Mouse (Mus musculus) megakaryocyte, embryonic 14.5 days (primary cell): ENCODE results near the gene Baat.

Experiments
- FLI1 ChIP-seq: IDR thresholded peaks from 2 replicates; pipeline ENCODE4 v1.6.1; 2012; ENCODE audit warnings: low read length, inconsistent platforms, mixed read lengths
- GATA1 ChIP-seq: IDR thresholded peaks from 3 replicates; pipeline ENCODE4 v1.6.1; 2012; ENCODE audit warnings: mixed read lengths, low read length, inconsistent platforms, borderline replicate concordance

DNA sequence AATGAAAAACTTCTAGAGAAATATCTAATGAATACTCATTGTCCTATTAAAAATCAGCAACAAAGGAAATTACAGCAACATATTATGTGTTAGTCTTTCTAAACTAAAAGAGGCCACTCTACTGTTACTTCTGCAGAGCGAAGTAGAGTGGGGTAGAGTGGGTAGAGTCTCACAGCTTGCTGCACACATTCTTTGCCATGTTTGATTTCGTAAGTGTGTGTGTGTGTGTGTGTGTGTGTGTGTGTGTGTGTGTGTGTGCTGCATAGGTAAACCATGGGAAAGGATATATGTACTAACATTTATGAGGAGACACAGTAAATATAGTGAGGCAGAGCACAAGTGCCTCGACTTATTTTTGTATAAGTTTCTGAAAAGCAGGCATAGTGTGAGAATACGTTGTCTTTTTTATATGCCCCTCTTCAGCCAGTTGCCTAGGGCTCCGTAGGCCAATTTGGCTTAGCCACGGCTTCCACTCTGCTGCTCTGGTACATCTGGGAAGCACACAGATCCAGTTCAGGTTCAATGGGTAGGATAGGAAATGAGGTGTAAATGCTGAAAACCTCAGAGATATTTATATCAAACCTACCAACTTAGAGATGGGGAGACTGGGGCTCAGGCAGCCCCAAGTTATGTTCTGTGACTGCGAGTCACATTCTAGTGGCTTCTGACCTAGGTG is 41.3 kb upstream of the Baat start:
- TF ChIP-seq GATA1 (no peak), FLI1 (no peak)
